Mouse (Mus musculus) layer of hippocampus, adult 8-10 months (tissue): ENCODE data around the gene Tmem165. TPM values are rescaled to one million over a fixed set of nuclear protein-coding genes. Genes with fewer than 3 reads are reported as not detected.
A peak's percentile ranks its signal among the peaks of the same experiment; 100 is the strongest.

Source experiments
- DNase-seq, 2 experiments: peaks; one replicate each; pipeline ENCODE4 v3.0.0; 2022; ENCODE audit warnings: low spot score in 2 of 2
- total RNA-seq, 4 experiments: library from RNA; stranded (reverse); gene quantifications; 2 replicates each; pipeline ENCODE4 v1.2.4; 2022

The Tmem165 gene
- total RNA-seq, 4 experiments from 2014 or later = 28.6 to 38.4 (median 33.6) TPM

GRCm38 (mm10) chr5:76244430-76244829 lies 60.8 kb downstream of the Tmem165 start:
- DNase-seq = no peak

- peak; percentile 18 to 57 for DNase-seq
These were observed 61.7 kb downstream of the Tmem165 start for GRCm38 (mm10) chr5:76245419-76245818.

DNA sequence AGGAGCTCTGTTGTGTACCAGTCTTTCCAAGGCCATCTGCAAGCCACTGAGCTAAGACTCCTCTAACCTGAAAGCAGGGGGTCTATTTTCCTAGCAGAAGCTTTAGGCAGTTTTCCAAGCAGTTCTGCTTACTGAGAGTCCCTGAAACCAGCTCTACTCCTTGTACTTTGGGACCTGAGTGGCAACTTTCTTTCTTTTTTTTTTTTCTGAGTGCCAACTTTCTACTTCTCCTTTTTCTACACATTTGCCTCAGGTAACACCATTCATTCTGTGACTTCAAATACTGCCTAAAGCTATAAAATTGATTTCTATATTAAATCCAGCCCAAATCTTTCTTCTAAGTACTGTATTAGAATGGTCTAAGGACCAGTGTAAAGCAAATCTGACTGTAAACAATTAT lies 62.9 kb downstream of the Tmem165 start:
- no peak for DNase-seq

DNA sequence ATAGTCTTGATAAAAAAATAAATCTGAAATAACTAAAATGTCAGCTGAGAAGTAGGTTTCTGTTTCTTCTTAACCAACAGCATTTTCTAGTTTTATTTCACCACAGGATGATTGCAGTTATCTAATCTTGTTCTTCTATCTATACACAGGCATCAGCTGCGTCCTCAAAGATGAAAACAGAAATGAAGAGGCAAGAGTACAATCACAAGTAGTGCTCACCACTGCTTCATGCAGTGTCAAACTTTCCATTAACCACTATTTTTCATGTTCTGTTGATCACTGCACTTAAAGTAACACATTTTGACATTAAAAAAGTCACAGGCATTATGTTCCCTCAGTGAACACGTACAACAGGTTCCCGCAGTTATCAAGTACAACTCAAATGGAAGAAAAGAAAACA lies 67.3 kb downstream of the Tmem165 start:
- no peak for DNase-seq

Other genes with a start within 250 kb of the Tmem165 start
- 1 to 10 TPM; 5.6 to 9.1 (median 7.6) TPM for gene Kdr, start 205.4 kb upstream of the Tmem165 start, total RNA-seq
- gene Srd5a3, start 43.6 kb upstream of the Tmem165 start, total RNA-seq = 10 to 100 TPM; 18.2 to 22.3 (median 21.1) TPM
- gene Clock, start 120.9 kb downstream of the Tmem165 start, total RNA-seq = 10 to 100 TPM; 41.8 to 56.0 (median 49.7) TPM
- not detected for gene Pdcl2, start 147.3 kb downstream of the Tmem165 start, total RNA-seq
- gene Nmu, start 179.9 kb downstream of the Tmem165 start, total RNA-seq = not detected